Mouse (Mus musculus) right cerebral cortex, adult 18-20 months (tissue): Measurements from ENCODE around the gene Phf24.
"Not testable (repeated sequence)": the region's sequence is repeated elsewhere in the genome, so short reads cannot be mapped to it uniquely, and the experiment has no call there.

ENCODE experiments used
- DNase-seq: peaks from one replicate; pipeline ENCODE4 v3.0.0; 2022; ENCODE audit warnings: mixed read lengths

The Phf24 gene

DNA sequence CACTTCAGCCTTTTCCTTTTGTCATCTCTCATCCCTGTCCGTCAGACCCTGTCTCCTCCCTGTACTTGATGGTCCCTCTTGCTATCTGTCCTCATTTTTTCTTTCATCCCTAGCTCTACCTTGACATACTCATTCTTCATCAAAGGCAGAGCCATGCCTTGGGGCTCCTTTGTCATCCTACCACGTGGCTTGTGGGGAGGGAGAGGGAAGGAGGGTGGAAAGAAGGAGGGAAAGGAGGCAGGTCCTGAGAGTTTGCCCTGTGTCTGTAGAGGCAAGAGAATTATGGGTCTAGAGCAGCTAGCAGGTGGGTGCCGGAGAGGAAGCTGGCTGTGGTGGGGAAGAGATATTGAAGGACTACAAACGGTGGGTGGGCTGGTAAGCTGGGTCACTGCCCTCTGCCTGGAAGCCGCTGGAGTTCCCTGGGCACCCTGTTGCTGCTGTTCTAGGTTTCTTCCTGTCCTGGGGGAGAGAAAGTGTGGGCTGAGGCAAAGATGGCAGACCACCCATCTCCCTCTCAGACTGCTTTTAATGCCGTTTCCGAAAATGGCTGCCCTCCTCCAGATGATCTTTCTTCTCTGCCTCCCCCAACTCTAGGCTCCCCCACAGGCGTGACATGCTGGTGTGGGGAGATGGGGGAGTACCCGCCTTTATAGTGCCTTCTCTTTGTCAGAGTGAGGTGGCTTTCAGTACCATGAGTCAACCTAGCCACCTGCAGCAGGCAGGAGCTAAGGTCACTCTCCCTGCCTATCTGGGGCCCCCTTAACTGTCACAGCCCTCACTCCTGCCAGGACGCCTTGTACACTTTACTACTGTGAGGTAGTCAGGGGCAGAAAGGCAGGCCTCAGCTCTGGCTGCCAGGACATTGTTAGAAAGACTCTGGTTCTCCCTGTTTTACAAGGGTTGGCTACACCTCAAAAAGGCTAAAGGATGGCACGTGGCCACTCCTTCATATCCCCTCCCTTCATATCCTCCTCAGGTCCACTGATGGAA, 35.0 kb downstream of the Phf24 start:
- DNase-seq, result no peak

DNA sequence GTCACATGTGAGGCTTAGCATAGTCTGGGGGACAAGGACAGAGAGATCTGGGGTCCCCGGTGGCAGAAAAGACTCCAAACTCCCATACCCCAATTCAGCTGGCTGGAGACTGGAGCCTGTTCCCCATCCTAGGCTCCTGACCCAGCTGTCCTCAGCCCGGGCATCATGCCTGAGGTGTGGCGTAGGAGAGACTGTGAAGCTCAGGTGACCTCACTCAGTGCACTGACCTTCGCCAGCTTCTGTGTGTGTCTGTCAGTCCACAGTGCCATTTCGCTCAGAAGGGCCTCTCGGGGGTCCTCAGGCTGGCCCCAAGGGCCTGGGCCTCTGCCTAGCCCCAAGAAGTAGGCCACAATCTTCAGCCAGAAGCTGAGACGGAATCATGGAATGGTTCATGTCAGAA, 36.1 kb downstream of the Phf24 start:
- DNase-seq, result no peak

DNA sequence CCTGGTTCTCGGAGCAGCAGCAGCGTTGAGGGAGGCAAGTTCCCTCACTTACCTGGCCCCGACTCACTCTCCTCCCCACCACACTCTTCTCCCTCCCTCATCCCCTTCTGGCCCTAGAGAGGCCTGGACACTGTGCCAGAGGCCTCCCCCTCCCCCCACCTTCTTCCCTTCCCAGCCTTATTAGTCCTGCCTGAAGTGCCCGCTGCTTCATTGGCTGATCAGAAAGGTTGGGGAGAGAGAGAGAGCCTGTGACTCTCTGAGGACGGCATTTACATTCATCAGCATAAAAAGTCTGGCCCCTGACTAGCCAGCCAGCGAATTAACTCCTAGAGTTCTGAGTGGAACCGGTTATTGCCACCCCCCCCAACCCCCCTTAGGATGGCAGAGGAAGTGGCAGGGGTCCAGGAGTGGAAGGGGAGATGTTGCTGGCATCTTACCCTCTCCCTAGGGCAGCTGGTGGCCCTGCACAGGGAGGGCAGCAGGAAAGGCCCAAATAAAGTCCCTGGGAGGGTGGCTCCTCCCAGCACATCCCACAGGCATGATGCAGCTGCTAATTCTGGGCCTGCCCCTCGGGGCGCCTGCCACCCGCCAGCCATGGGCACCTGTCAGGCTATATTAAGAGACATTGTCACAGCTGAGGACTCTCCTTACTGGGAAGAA, 37.1 kb downstream of the Phf24 start:
- peak; percentile 69 for DNase-seq

DNA sequence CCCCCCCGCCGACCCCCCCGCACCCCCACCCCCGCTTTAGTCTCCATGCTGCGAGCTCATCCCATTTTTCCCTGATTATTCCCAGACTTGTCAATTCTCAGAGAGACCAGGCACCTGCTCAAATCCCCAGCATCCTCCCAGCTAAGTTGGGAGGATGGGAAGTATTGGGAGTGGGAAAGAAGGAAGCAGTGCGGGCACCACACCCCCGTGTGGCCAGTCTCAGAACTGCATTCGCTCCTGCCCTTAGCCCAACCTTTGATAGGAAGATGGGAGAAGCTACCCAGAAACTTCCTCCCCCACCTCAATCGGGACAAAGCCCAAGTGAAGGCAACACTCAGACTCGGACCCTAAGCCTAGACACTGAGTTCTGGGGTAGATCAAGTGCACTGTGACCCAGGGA, 37.8 kb downstream of the Phf24 start:
- peak; percentile 84 for DNase-seq

DNA sequence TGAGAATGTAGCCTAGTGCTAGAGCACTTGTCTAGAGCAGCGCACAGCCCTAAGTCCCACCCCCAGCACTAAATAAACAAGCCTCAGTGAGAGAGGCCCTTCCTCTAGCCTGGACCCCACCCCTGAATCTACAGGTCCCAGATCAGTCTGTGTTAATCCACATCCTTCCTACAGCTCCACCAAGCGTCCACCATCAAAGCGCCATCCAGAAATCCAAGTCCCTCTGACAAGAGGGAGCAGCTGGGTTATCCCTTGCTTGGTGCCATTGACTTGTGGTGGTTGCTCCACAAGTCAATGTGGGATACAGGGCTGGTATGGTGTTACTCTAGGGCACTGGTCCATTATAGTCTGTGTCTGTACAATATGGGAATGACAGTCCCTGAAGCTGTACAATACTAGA, 38.7 kb downstream of the Phf24 start:
- no peak for DNase-seq

DNA sequence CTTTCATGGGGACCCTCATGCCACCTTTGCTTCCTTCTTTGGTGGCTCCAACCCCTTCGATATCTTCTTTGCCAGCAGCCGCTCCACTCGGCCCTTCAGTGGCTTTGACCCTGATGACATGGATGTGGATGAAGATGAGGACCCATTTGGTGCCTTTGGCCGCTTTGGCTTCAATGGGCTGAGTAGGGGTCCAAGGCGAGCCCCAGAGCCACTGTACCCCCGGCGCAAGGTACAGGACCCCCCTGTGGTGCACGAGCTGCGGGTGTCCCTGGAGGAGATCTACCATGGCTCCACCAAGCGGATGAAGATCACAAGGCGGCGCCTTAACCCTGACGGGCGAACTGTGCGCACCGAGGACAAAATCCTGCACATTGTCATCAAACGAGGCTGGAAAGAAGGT, 40.1 kb downstream of the Phf24 start:
- DNase-seq, result no peak

DNA sequence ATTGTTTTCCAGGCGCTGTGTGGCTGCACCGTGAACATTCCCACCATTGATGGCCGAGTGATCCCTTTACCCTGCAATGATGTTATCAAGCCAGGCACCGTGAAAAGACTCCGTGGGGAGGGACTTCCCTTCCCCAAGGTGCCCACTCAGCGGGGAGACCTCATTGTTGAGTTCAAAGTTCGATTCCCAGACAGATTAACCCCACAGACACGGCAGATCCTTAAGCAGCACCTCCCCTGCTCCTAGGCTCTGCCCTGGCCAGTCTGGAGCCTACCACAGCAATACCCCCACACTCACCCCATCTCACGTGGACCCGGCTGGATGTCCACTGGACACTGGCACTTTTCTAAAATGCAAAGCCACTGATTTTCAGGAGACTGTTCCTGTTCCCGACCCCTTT, 40.8 kb downstream of the Phf24 start:
- no peak for DNase-seq

DNA sequence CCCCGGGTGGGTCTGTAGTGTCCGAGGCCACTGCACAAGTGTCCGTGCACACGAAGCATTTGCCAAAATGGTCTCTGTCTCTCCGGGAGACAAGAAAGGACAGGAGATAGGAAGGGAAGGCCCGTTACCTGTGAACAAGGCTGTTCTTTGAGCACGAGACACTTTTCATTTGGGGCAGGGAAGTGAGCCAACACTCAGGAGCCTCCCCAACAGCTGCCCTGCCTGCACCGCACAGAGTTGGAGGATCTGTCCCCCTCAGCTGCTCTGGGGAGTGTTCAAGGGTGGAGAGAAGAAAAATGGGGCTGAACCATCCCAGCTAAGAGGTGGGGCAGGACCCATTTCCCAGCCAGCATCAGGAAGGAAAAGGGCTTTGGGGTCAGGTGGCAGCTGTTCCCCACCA, 41.5 kb downstream of the Phf24 start:
- DNase-seq, result no peak

DNA sequence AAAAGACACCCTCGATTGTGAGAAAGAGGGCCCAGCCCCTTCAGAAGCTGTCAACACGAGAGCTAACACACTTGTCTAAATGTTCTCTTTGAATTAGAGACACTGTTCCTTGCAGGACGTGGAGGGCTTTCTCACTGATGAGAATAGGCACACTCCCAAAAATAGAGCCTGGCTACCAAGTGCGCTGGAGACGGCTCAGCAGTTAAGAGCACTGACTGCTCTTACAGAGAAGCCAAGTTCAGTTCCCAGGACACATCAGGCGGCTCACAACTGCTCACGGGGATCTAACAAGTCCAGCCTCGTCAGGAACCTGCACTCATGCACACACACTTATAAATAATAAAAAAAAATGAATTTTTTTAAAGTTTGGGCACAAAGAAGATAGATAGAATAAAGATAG, 42.5 kb downstream of the Phf24 start:
- DNase-seq, result no peak

DNA sequence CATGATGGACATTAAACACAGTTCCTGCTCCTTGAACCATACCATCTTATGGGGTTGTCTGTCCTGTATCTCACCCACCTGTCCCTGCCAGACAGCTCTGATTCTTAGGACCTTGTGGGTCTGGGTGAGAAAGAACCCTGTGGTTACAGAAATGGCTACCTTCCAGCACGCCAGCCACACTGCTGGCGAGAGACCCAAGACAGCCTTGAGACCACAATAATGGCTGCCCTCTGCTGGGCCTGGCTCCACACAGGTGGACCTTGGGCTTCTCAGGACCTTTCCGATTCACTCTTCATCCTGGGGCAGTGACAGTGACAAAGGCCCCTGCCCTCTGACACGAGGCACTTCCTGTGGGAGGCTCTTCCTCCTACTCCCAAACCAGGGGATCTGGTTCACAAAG, 42.9 kb downstream of the Phf24 start:
- DNase-seq, result no peak

DNA sequence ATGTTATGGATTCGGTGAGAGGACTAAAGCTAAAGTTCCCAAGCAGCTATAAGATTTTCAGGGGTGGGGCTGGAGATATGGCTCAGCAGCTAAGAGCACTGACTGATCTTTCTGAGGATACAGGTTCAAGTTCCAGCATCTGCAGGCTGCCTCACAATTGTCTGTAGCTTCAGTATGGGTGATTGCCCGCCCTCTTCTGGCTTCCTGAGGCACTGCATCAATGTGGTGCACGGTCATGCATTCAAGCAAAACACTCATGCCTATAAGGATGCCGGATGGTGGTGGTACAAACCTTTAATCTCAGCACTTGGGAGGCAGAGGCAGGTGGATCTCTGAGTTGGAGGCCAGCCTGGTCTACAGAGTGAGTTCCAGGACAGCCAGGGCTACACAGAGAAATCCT, 45.1 kb downstream of the Phf24 start:
- DNase-seq, result peak; percentile 73

DNA sequence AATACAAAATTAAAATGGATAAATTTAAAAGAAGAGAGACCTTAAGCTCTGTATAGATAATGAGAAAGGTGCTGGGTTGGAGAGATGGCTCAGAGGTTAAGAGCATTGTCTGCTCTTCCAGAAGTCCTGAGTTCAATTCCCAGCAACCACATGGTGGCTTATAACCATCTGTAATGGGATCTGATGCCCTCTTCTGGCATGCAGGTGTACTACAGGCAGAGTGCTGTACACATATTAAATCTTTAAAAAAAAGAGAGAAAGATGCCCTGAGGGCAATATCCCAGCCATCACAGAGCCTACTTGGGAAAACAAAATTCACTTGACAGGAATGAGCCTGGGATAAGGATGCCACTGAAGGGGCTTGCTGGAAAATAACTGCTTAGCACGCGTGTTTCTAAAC, 47.0 kb downstream of the Phf24 start:
- DNase-seq, result no peak

DNA sequence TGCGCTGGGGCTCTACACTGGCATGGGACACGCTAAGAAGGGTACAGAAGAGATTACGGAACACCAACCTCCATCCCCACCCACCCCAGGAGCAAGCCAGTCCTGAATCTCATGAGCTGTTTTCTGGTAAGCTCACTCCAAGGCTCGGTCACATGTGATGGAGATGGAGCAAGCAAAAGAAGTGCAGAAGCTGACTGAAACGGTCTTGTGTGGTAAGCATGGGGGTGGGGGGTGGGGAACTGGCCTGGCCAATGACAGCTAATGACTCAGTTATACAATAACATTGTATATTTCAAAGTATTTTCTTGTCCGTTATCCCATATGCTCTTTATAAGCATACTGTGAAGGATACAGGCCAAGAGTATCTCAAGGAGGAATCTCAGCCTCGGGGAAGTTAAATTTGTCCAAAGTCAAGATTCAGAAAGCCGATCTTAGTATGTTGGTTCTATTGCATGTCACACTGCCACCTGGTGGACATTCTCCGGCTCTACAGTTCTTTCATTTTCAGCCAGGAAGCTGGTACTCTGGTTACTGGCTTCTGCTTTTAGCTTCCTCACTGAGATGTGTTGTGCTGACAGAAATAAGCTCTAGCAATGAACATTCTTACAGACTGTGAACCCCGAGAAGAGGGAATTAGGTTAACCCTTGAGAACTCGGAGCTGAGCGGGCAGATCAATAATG, 48.7 kb downstream of the Phf24 start:
- DNase-seq, result peak; percentile 60

DNA sequence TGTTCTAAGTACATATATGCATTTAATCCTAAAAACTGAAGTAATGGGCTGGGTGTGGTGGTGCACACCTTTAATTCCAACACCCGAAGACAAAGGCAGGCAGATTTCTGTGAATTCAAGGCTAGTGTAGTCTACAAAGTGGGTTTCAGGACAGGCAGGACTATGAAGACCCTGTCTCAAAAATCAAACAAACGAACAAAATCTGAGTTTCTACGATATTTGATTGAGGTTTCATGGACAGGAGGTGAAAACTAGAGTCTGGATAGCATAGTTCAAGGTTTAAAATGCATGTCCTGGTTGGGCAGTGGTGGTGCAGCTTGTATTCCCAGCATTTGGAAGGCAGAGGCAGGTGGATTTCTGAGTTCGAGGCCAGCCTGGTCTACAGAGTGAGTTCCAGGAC, 52.8 kb downstream of the Phf24 start, which contains the start of gene 1700022I11Rik:
Gene 1700022I11Rik (plus strand): TSS at position 301 of the 400 bp plus-strand sequence.
- DNase-seq, result no peak

DNA sequence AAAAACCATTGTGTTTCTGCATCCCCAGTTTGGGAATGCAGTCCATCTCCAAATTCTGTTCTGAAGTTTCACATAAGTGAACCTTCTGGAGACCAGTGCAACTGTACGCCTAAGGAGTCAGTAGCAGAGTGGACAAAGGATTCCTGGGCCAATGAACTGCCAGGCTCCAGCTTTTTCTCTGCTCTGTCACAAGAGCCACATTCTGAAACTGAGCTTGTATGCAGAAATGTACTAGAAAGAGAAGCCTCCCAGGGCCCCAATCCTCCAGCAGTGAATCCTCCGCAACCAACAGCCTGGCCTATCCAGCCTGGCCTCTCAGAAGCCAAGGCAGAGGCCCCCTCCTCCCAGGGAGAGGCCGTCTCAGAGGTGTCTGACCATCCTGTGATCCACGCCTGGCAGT, 56.5 kb downstream of the Phf24 start:
- no peak for DNase-seq

DNA sequence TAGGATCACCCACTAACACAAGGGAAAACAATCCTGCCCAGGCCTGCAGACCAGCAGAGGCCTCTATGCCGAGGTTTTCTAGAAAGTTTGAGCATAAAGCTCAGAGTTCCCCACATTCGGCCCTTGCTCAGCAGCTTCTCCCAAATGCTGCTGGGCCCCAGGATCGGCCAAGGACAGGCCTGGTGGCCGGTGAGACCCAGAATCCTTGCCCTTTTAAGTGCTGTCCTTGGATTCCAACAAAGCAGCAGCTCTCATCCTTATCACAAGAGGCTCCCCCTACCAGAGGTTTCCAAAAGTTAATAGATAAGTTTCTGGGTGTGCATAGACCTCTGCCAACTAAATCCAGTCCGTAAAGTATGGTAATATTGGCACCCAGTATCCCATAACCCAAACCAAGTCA, 57.4 kb downstream of the Phf24 start:
- DNase-seq, result no peak

DNA sequence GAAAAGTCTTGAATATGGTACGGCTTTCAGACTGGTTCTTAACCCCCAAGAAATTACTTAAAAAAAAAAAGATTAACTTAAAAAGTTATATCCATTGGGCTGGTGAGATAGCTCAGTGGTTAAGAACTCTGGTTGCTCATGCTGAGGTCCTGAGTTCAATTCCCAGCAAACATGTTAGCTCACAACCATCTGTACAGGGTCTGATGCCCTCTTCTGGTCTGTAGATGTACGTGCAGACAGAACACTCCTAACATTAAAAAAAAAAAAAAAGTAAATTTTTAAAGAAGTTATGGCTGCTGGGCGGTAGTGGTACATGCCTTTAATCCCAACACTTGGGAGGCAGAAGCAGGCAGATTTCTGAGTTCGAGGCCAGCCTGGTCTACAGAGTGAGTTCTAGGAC, 61.6 kb downstream of the Phf24 start:
- DNase-seq, result no peak

DNA sequence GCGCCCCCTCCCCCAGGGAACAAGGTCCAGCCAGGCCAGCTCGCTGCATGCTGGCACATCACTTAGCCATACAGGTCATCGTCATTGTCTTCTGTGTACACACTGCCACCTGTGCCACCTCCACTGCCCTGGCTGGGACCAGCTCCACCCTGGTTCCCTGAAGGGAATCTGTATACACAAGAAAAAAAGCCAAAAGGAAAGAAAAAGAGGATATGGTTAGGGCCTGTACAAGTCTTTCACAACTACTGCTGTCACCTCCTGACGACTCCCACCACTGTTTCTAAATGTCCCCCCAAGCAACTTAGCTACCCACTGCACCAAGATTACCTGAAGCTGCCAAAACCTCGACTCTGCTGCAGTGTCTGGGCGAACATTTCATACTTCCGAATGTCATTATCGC, 64.0 kb downstream of the Phf24 start:
- DNase-seq, result not testable (repeated sequence)

DNA sequence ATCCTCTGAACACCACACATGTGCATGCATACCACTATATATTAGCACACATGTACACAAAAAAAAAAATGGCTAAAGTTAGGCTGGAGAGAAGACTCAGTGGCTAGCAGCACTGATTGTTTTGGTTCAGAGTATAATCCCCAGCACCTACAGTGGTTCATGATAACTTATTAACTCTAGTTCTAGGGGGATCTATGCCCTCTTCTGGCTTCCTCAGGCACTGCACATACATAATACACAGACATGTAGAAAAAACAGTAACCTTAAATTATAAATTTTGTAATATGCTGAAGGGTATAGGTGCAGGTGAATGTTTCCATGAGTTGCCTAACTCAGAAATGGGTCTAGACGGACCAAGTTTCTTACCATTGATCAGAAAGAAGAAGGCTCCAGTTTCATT, 71.8 kb downstream of the Phf24 start:
- DNase-seq, result no peak
